Mouse (Mus musculus): ENCODE results near the gene Prkcd.

GRCm38 (mm10) chr14:30671095-30671985 is 45.3 kb upstream of the Prkcd start:
- no peak for TF ChIP-seq CTCF (IDR thresholded peaks at IDR 0.05; ENCODE audit: borderline replicate concordance, control insufficient read depth, extremely low read depth, insufficient read depth, low read length, poor library complexity)
- TF ChIP-seq POLR2A (IDR thresholded peaks at IDR 0.05; ENCODE audit: control insufficient read depth, extremely low read depth, insufficient read depth, low read length, poor library complexity) = no peak

Measured in thymus, adult 2 months (tissue).